Mouse (Mus musculus) neural tube, embryonic 15.5 days (tissue): ENCODE measurements at regions not wholly inside any gene's neighbourhood (a gene's known extent, or its start where the extent isn't known, plus 50 kb on each side); places are given as distances from the start of the nearest gene placed in this dataset.

ENCODE experiments used
- ATAC-seq: fragments of 200-750 bp; cut with Nextera tagmentation; 2 replicates; pipeline ENCODE4 v1.8.0; 2017; ENCODE audit warnings: mild to moderate bottlenecking, moderate TSS enrichment, moderate library complexity; ENCODE audit not compliant: low FRiP score
- H3K27ac ChIP-seq: fragments of 300-500 bp; sonication (generic); replicated peaks from 2 replicates; pipeline ENCODE4 v1.5.1; 2015; ENCODE audit warnings: mild to moderate bottlenecking, inconsistent platforms
- H3K27me3 ChIP-seq: fragments of 300-500 bp; sonication (generic); replicated peaks from 2 replicates; pipeline ENCODE4 v1.6.1; 2015; ENCODE audit warnings: inconsistent platforms
- H3K36me3 ChIP-seq: fragments of 300-500 bp; sonication (generic); 2 replicates; pipeline ENCODE4 v1.6.1; 2015; ENCODE audit warnings: inconsistent platforms
- H3K4me1 ChIP-seq: fragments of 300-500 bp; sonication (generic); 2 replicates; pipeline ENCODE4 v1.6.1; 2015; ENCODE audit warnings: inconsistent platforms
- H3K4me2 ChIP-seq: fragments of 300-500 bp; sonication (generic); 2 replicates; pipeline ENCODE4 v1.6.1; 2015; ENCODE audit warnings: inconsistent platforms, mild to moderate bottlenecking, moderate library complexity
- H3K4me3 ChIP-seq: fragments of 300-500 bp; sonication (generic); replicated peaks from 2 replicates; pipeline ENCODE4 v1.5.1; 2015; ENCODE audit warnings: mild to moderate bottlenecking, inconsistent platforms
- H3K9ac ChIP-seq: fragments of 300-500 bp; sonication (generic); replicated peaks from 2 replicates; pipeline ENCODE4 v1.6.1; 2015; ENCODE audit warnings: mild to moderate bottlenecking, inconsistent platforms
- H3K9me3 ChIP-seq: fragments of 300-500 bp; sonication (generic); replicated peaks from 2 replicates; pipeline ENCODE4 v1.6.1; 2016; ENCODE audit warnings: inconsistent platforms
- WGBS: fragments of 180-500 bp; shearing (Covaris S2); methylation state at CpG from one replicate; pipeline ENCODE4 v1.1.7; 2015; ENCODE audit warnings: mixed read lengths; 5-methylcytosine and 5-hydroxymethylcytosine counted together

DNA sequence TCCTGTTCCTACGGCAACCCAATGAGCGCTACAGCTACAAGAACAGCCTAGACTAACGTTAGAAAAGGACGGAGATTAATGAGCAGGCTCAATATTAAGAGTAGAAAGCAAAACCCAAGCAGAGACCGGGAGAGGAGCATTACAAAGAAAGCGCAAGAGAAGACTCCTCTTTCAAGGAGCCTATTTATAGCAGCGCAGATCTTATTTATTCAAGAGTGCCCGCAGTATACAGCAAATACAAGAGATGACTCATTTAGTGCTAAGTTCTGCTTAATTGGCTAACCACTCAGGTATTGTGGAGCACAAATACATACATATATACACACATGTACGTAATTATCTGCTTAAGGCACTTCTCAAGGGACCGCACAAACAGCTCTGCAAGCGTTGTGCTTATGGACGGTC lies 377.2 kb downstream of the Gpd2 start:
- no peaks in the 10 kb centered on the region for H3K27me3 ChIP-seq
- 18% methylated on average over 12 of the region's 12 CpGs for WGBS

GRCm38 (mm10) chr2:57616525-57617225 lies 379.2 kb downstream of the Gpd2 start:
- Histone ChIP-seq H3K27me3 (no peaks in the 10 kb centered on the region), H3K27ac (0 out of 2 replicates have a peak overlapping the region, but pooled peaks have one; percentile 33), H3K9ac (peak overlapping the region; percentile 40; the same call in 1 of the 2 replicates), H3K9me3 (no peaks in the 10 kb centered on the region), H3K4me3 (peak overlapping the region; percentile 38), H3K36me3 (no peaks in the 10 kb centered on the region), H3K4me1 (peaks cover 15% of the 10 kb centered on the region), H3K4me2 (peak overlapping the region; percentile 67)
- 3% methylated on average over 19 of the region's 19 CpGs for WGBS
- ATAC-seq: peak; percentile 51; the same call in 1 of the 2 replicates

More for the DNA sequence above, 377.2 kb downstream of the Gpd2 start:
- peak overlapping the region; percentile 59 for H3K4me2 ChIP-seq
- H3K9ac ChIP-seq: 0 out of 2 replicates have a peak overlapping the region, but pooled peaks have one; percentile 21
- peak; percentile 29; the same call in 1 of the 2 replicates for ATAC-seq
- H3K36me3 ChIP-seq: no peaks in the 10 kb centered on the region
- peak overlapping the region; percentile 26 for H3K4me3 ChIP-seq
- no peak overlapping the region for H3K27ac ChIP-seq
- no peaks in the 10 kb centered on the region for H3K9me3 ChIP-seq
- peaks cover 15% of the 10 kb centered on the region for H3K4me1 ChIP-seq

GRCm38 (mm10) chr2:57617258-57617657 lies 379.8 kb downstream of the Gpd2 start:
- Histone ChIP-seq H3K4me3 (peak overlapping the region; percentile 38), H3K36me3 (no peaks in the 10 kb centered on the region), H3K4me2 (peak overlapping the region; percentile 67), H3K9ac (no peak overlapping the region), H3K9me3 (no peaks in the 10 kb centered on the region), H3K27me3 (no peaks in the 10 kb centered on the region), H3K27ac (no peak overlapping the region), H3K4me1 (peaks cover 15% of the 10 kb centered on the region)
- ATAC-seq: peak; percentile 65; the same call in 1 of the 2 replicates
- 34% methylated on average over 2 of the region's 2 CpGs for WGBS

DNA sequence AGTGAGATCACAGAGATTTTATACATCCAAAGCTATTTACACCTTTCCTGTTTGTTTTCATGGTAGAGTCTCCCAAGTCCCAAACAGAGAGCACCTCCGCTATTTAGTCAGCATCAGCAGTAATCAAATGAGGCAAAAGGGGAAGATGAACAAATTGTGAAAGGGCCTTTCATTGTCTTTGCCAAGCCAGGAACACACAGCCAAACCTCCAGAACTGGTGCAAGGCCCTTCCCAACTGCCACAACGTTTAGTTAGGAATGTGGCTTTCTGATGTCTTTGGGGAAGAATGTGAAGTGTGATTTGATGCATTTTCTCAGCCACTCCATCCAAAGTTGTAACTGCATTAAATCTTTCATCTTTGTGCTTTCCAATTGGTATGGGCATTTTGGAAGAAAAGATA lies 353.6 kb upstream of the Galnt5 start:
- no peaks in the 10 kb centered on the region for H3K4me1 ChIP-seq
- H3K9ac ChIP-seq: no peak overlapping the region
- H3K4me3 ChIP-seq: no peak overlapping the region
- H3K27ac ChIP-seq: no peak overlapping the region
- H3K27me3 ChIP-seq: no peaks in the 10 kb centered on the region
- no peaks in the 10 kb centered on the region for H3K36me3 ChIP-seq
- H3K9me3 ChIP-seq: no peaks in the 10 kb centered on the region
- 71% methylated on average over 2 of the region's 2 CpGs for WGBS
- no peak for ATAC-seq
- no peak overlapping the region for H3K4me2 ChIP-seq

- WGBS: 86% methylated on average over 2 of the region's 2 CpGs
- Histone ChIP-seq H3K4me1 (no peaks in the 10 kb centered on the region), H3K9ac (no peak overlapping the region), H3K27me3 (no peaks in the 10 kb centered on the region), H3K4me2 (no peak overlapping the region), H3K4me3 (no peak overlapping the region), H3K9me3 (no peaks in the 10 kb centered on the region), H3K27ac (no peak overlapping the region), H3K36me3 (no peaks in the 10 kb centered on the region)
- ATAC-seq: no peak
Measured at GRCm38 (mm10) chr2:57644541-57644940, 353.1 kb upstream of the Galnt5 start.

- 79% methylated on average over 4 of the region's 4 CpGs for WGBS
- H3K27me3 ChIP-seq: no peaks in the 10 kb centered on the region
- no peak overlapping the region for H3K4me2 ChIP-seq
- no peak for ATAC-seq
- H3K9ac ChIP-seq: no peak overlapping the region
- H3K4me1 ChIP-seq: no peaks in the 10 kb centered on the region
- no peak overlapping the region for H3K4me3 ChIP-seq
- no peaks in the 10 kb centered on the region for H3K9me3 ChIP-seq
- no peak overlapping the region for H3K27ac ChIP-seq
- H3K36me3 ChIP-seq: no peaks in the 10 kb centered on the region
Measured at GRCm38 (mm10) chr2:57649002-57649401, 348.7 kb upstream of the Galnt5 start.

- no peak overlapping the region for H3K9ac ChIP-seq
- no peak overlapping the region for H3K4me2 ChIP-seq
- ATAC-seq: no peak
- H3K4me3 ChIP-seq: no peak overlapping the region
- no peak overlapping the region for H3K27ac ChIP-seq
- H3K36me3 ChIP-seq: no peaks in the 10 kb centered on the region
- WGBS: 87% methylated on average over 4 of the region's 4 CpGs
- H3K9me3 ChIP-seq: no peaks in the 10 kb centered on the region
- no peaks in the 10 kb centered on the region for H3K4me1 ChIP-seq
- H3K27me3 ChIP-seq: no peaks in the 10 kb centered on the region
Measured at GRCm38 (mm10) chr2:57657409-57657808, 340.3 kb upstream of the Galnt5 start.

DNA sequence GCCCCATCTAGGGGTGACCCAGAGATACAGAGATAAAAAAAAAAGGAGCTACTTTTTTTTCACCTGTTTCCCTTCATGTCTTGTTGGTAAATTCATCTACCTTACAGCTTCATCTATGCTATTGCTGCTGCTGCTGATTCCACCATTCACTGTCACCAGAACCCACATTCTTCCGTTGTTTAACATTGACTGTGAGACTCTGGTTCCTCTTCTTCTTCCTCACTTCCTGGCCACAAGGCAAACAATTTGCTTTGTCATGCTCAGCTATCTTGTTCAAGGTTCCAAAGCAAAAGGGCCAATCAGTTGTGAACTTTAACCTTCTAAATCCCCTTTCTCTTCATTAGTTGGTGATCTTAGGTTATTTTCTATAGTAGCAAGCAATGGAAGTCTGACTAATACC lies 335.8 kb upstream of the Galnt5 start:
- Histone ChIP-seq H3K4me1 (no peaks in the 10 kb centered on the region), H3K4me3 (no peak overlapping the region), H3K4me2 (no peak overlapping the region), H3K9ac (no peak overlapping the region), H3K9me3 (no peaks in the 10 kb centered on the region), H3K36me3 (no peaks in the 10 kb centered on the region), H3K27ac (no peak overlapping the region), H3K27me3 (no peaks in the 10 kb centered on the region)
- ATAC-seq: no peak
- 84% methylated on average over 1 of the region's 1 CpGs for WGBS

GRCm38 (mm10) chr2:57672007-57672643 lies 325.6 kb upstream of the Galnt5 start:
- no peaks in the 10 kb centered on the region for H3K9me3 ChIP-seq
- WGBS: 49% methylated on average over 3 of the region's 3 CpGs
- H3K4me3 ChIP-seq: no peak overlapping the region
- H3K9ac ChIP-seq: no peak overlapping the region
- H3K4me2 ChIP-seq: no peak overlapping the region
- no peaks in the 10 kb centered on the region for H3K27me3 ChIP-seq
- H3K36me3 ChIP-seq: no peaks in the 10 kb centered on the region
- no peak for ATAC-seq
- H3K27ac ChIP-seq: no peak overlapping the region
- no peaks in the 10 kb centered on the region for H3K4me1 ChIP-seq

DNA sequence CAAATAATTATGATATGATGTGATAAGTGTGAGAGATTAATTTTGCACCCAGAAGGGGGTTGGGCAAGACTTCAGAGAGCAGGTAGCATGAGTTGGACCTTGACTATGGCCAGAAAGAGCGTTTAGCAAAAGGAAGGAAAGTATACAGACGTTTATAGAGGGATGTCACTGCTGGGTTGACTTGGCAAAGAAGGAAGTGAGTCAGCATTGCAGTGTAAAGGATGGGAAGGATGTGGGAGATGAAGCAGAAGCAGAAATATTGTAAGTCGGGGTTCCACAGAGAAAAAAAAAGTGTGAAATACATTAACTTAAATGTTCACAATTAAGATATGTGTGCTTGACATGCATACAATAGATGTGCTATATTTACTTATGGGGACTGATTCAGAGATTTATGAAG lies 307.8 kb upstream of the Galnt5 start:
- H3K27ac ChIP-seq: no peak overlapping the region
- H3K36me3 ChIP-seq: no peaks in the 10 kb centered on the region
- H3K4me1 ChIP-seq: no peaks in the 10 kb centered on the region
- H3K9ac ChIP-seq: no peak overlapping the region
- H3K27me3 ChIP-seq: no peaks in the 10 kb centered on the region
- H3K4me2 ChIP-seq: no peak overlapping the region
- H3K4me3 ChIP-seq: no peak overlapping the region
- ATAC-seq: no peak
- H3K9me3 ChIP-seq: no peaks in the 10 kb centered on the region
- WGBS: 76% methylated on average over 3 of the region's 3 CpGs

DNA sequence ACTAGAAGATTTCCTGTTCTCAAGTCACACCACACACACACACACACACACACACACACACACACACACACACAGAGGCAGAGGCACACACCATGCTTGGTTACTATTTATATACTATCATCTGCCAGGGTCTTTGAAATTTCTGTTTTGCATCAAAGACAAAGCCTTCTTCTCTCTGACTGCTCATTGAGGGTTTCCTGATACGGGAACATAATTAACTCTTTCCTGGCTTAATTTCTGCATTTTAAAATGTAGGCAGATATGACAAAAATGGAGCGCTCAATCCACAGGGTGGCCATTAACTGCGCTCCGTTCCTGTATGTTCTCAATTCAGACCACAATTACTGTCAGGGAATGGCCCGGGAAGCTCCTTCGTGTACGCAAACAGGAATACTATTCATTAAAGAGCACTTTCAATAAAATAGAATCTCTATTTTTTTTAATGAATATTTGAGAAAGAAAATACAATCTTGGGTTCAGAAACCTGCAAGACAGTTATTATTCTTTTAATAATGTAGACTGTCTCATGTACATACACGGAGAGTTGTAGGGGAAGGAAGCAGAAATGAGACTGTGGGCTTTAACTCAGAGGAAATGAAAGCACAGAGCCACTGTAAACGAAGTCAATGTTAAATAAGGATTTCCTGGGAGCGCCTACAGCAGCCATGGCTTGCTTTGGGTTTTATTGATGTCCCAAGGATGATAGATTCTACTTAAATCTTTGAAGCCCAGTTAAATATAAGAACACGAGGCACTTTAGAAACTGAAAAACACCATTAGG lies 300.5 kb upstream of the Galnt5 start:
- Histone ChIP-seq H3K4me3 (peak overlapping the region; percentile 15), H3K27ac (no peak overlapping the region), H3K4me2 (peak overlapping the region; percentile 45), H3K27me3 (0 out of 2 replicates have a peak, but pooled peaks cover 6% of the 10 kb centered on the region), H3K4me1 (peaks cover 10% of the 10 kb centered on the region), H3K9ac (no peak overlapping the region), H3K36me3 (no peaks in the 10 kb centered on the region), H3K9me3 (no peaks in the 10 kb centered on the region)
- ATAC-seq: no peak
- 29% methylated on average over 11 of the region's 11 CpGs for WGBS
